Mouse (Mus musculus) intestine, embryonic 15.5 days (tissue): ENCODE data around the gene Nme9. TPM values are rescaled to one million over a fixed set of nuclear protein-coding genes. Genes with fewer than 3 reads are reported as not detected.
A peak's percentile ranks its signal among the peaks of the same experiment; 100 is the strongest.

Experiments
- ATAC-seq: fragments of 200-750 bp; cut with Nextera tagmentation; 2 replicates; pipeline ENCODE4 v1.8.0; 2017; ENCODE audit warnings: moderate TSS enrichment, moderate library complexity
- H3K27ac ChIP-seq: fragments of 300-500 bp; sonication (generic); 2 replicates; pipeline ENCODE4 v1.5.1; 2015; ENCODE audit warnings: mild to moderate bottlenecking, inconsistent platforms
- H3K27me3 ChIP-seq: fragments of 300-500 bp; sonication (generic); replicated peaks from 2 replicates; pipeline ENCODE4 v1.6.1; 2015; ENCODE audit warnings: inconsistent platforms
- H3K36me3 ChIP-seq: fragments of 300-500 bp; sonication (generic); 2 replicates; pipeline ENCODE4 v1.6.1; 2015; ENCODE audit warnings: inconsistent platforms
- H3K4me1 ChIP-seq: fragments of 300-500 bp; sonication (generic); replicated peaks from 2 replicates; pipeline ENCODE4 v1.6.1; 2015; ENCODE audit warnings: inconsistent platforms
- H3K4me2 ChIP-seq: fragments of 300-500 bp; sonication (generic); replicated peaks from 2 replicates; pipeline ENCODE4 v1.6.1; 2015; ENCODE audit warnings: mild to moderate bottlenecking, inconsistent platforms
- H3K4me3 ChIP-seq: fragments of 300-500 bp; sonication (generic); replicated peaks from 2 replicates; pipeline ENCODE4 v1.5.1; 2015; ENCODE audit warnings: inconsistent platforms
- H3K9ac ChIP-seq: fragments of 300-500 bp; sonication (generic); 2 replicates; pipeline ENCODE4 v1.6.1; 2015; ENCODE audit warnings: inconsistent platforms
- H3K9me3 ChIP-seq: fragments of 300-500 bp; sonication (generic); 2 replicates; pipeline ENCODE4 v1.6.1; 2016; ENCODE audit warnings: inconsistent platforms
- WGBS: fragments of 180-500 bp; shearing (Covaris S2); methylation state at CpG from one replicate; pipeline ENCODE4 v1.1.7; 2015; 5-methylcytosine and 5-hydroxymethylcytosine counted together
- polyA plus RNA-seq: library from polyadenylated mRNA; unstranded; fragments of >200 nt; fragmentation: Nextera tagmentation; extraction: Ambion mirVana; gene quantifications from 2 replicates; pipeline ENCODE4 v1.2.1, GENCODE M21; 2015

The Nme9 gene
- polyA plus RNA-seq, 1 experiment from 2014 or later, result 0.25 TPM

DNA sequence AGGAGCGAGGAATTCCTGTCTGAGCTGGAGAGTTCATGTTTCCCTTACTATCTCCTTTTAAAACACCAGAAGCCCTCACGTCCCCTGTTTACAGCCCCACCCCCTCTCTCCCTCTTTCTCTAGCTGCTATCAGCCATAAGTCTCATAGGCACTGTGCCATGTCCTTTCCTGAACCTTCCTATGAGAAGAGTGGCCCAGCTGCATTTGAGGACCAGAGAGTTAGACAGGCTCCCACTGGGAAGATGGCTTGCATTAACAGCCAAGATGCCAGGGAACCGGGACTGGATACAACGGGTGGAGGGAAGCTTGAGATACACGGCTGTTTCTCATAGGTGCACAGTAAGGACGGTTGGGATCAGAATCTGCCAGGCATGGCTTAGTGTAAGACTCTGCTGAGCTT is 13.6 kb downstream of the Nme9 start:
- no peaks in the 10 kb centered on the region for H3K4me1 ChIP-seq

GRCm38 (mm10) chr9:99468572-99468971 is 17.3 kb downstream of the Nme9 start:
- no peaks in the 10 kb centered on the region for H3K36me3 ChIP-seq
- no peak overlapping the region for H3K4me3 ChIP-seq
- H3K4me2 ChIP-seq, result no peak overlapping the region
- no peak overlapping the region for H3K9ac ChIP-seq
- 71% methylated on average over 9 of the region's 9 CpGs for WGBS
- H3K27ac ChIP-seq, result no peak overlapping the region
- no peak for ATAC-seq
- no peaks in the 10 kb centered on the region for H3K27me3 ChIP-seq
- no peaks in the 10 kb centered on the region for H3K9me3 ChIP-seq
- no peaks in the 10 kb centered on the region for H3K4me1 ChIP-seq

More for the DNA sequence above, 13.6 kb downstream of the Nme9 start:
- Histone ChIP-seq H3K27ac (no peak overlapping the region), H3K4me3 (no peak overlapping the region), H3K36me3 (no peaks in the 10 kb centered on the region), H3K9me3 (no peaks in the 10 kb centered on the region), H3K4me2 (no peak overlapping the region), H3K9ac (no peak overlapping the region), H3K27me3 (no peaks in the 10 kb centered on the region)
- WGBS, result 80% methylated on average over 6 of the region's 6 CpGs
- ATAC-seq, result no peak

DNA sequence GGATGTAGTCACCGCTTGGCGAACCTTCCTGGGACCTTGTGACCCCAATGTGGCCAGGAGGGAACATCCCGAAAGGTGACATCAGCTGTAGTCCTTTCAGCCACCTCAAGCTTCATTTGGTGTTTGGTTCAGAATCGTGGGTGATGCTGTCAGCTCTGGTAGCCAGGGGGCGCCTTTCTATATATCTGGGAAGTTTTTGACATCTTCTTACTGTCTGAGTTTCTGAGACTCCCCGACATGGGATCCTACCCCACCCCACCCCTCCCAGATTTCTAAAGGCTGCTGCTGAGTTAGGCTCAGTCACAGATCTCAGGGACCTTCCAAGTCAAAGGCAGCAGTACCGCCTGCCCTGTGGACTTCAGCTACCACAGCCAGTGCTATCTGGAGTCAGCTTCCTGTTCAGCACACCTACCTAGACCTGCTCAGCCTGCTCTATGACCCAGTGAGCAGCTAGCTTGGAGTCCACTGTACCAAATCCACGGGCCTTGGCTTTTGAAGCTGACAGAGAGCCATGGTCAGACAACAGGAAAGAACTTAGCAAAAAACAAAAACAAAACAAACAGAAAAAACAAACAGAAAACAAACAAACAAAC is 18.5 kb downstream of the Nme9 start:
- peak; percentile 82 for ATAC-seq
- Histone ChIP-seq H3K4me3 (no peak overlapping the region), H3K4me1 (no peaks in the 10 kb centered on the region), H3K27me3 (no peaks in the 10 kb centered on the region), H3K9me3 (no peaks in the 10 kb centered on the region), H3K36me3 (no peaks in the 10 kb centered on the region), H3K27ac (peak overlapping the region; percentile 72), H3K9ac (no peak overlapping the region), H3K4me2 (no peak overlapping the region; the same call in 1 of the 2 replicates)
- WGBS, result 61% methylated on average over 8 of the region's 8 CpGs

GRCm38 (mm10) chr9:99470347-99471092 is 19.2 kb downstream of the Nme9 start:
- Histone ChIP-seq H3K9me3 (no peaks in the 10 kb centered on the region), H3K4me3 (no peak overlapping the region), H3K27ac (peak overlapping the region; percentile 72), H3K27me3 (no peaks in the 10 kb centered on the region), H3K4me1 (no peaks in the 10 kb centered on the region), H3K36me3 (no peaks in the 10 kb centered on the region), H3K9ac (no peak overlapping the region), H3K4me2 (peak overlapping the region; percentile 38)
- ATAC-seq, result peak; percentile 76
- 50% methylated on average over 16 of the region's 16 CpGs for WGBS

- Histone ChIP-seq H3K4me3 (no peak overlapping the region), H3K9me3 (no peaks in the 10 kb centered on the region), H3K9ac (no peak overlapping the region), H3K4me1 (no peaks in the 10 kb centered on the region), H3K27me3 (no peaks in the 10 kb centered on the region), H3K4me2 (no peak overlapping the region), H3K27ac (no peak overlapping the region), H3K36me3 (no peaks in the 10 kb centered on the region)
- WGBS, result 47% methylated on average over 7 of the region's 7 CpGs
- ATAC-seq, result peak; percentile 73
Observed at GRCm38 (mm10) chr9:99471334-99471733, 20.1 kb downstream of the Nme9 start.

DNA sequence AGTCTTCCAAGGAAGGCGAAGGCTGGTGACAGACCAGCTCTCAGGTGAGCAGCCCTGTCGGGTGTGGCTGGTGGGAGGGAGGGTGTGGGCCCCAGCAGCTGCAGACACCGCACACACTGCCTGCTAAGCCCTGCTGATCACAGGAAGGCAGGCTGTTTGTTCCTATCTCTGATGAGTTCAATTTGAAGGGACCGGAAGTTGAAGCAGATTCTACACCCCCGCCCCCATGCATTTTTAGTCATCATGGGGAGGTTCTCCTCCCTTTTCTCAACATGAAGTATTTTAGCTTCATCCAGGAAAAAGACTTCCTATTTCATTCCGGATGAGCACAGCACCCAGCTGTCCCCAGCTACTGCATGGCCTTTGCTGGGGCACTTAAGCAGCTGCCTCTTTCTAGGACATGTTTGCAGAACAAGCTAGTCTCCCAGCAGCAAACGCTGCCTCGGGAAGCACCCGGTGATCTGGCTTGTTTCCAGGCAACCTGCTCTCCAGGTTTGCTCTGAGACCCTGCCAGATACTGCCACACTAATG is 28.0 kb downstream of the Nme9 start:
- Histone ChIP-seq H3K4me1 (0 out of 2 replicates have a peak, but pooled peaks cover 7% of the 10 kb centered on the region), H3K4me2 (peak overlapping the region; percentile 26), H3K27me3 (no peaks in the 10 kb centered on the region), H3K27ac (peak overlapping the region; percentile 54), H3K9me3 (no peaks in the 10 kb centered on the region), H3K9ac (no peak overlapping the region), H3K36me3 (peaks cover 2% of the 10 kb centered on the region; the same call in 1 of the 2 replicates), H3K4me3 (no peak overlapping the region)
- ATAC-seq, result peak; percentile 91
- 46% methylated on average over 9 of the region's 9 CpGs for WGBS

DNA sequence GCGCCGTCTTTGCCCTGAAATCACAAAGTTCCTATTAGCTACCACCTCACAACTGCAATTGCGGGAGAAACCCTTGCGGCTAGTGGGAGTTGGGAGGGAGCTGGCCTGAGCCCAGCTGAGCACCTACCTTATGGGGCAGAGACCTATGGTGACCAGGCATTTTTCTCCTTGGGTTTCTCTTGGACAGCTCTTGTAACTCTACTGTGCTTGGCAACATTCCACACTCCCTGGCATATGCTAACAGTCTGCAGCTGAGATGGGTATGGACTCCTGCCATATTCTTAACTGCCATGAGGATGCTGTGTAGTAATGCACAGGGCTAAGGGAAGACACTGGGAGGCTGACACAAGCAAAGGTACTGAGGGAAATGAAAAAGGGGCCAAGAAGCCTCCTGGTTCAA is 29.5 kb downstream of the Nme9 start:
- H3K36me3 ChIP-seq, result peaks cover 4% of the 10 kb centered on the region
- H3K9ac ChIP-seq, result no peak overlapping the region
- 0 out of 2 replicates have a peak, but pooled peaks cover 7% of the 10 kb centered on the region for H3K4me1 ChIP-seq
- H3K27ac ChIP-seq, result no peak overlapping the region
- ATAC-seq, result no peak
- no peak overlapping the region for H3K4me2 ChIP-seq
- WGBS, result 86% methylated on average over 4 of the region's 4 CpGs
- no peaks in the 10 kb centered on the region for H3K9me3 ChIP-seq
- no peak overlapping the region for H3K4me3 ChIP-seq
- no peaks in the 10 kb centered on the region for H3K27me3 ChIP-seq

- no peak overlapping the region for H3K27ac ChIP-seq
- peaks cover 13% of the 10 kb centered on the region for H3K36me3 ChIP-seq
- H3K4me3 ChIP-seq, result no peak overlapping the region
- H3K9me3 ChIP-seq, result no peaks in the 10 kb centered on the region
- WGBS, result 88% methylated on average over 4 of the region's 4 CpGs
- ATAC-seq, result no peak
- no peak overlapping the region for H3K9ac ChIP-seq
- 0 out of 2 replicates have a peak, but pooled peaks cover 7% of the 10 kb centered on the region for H3K4me1 ChIP-seq
- H3K27me3 ChIP-seq, result no peaks in the 10 kb centered on the region
- H3K4me2 ChIP-seq, result no peak overlapping the region
Observed at GRCm38 (mm10) chr9:99483191-99483590, 31.9 kb downstream of the Nme9 start.

DNA sequence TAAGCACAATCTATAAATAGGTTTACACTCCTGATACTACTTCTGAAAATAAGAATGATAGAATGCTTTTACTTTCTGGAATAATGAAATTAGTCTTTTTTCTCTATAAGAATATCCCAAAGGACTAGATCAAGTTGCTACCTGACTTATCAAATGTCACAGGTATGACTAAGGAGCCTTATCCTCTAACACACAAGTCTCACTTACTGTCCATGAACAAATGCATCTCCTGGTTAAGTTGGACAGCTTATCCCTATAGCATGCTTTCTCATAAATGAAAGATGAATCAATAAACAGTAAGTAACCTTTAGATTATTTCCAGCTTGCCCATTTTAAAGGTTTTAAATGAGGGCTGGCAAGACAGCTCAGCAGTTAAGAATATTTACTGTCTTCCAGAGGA is 33.4 kb downstream of the Nme9 start:
- no peak overlapping the region for H3K4me3 ChIP-seq
- H3K36me3 ChIP-seq, result peaks cover 13% of the 10 kb centered on the region
- no peak overlapping the region for H3K27ac ChIP-seq
- H3K4me1 ChIP-seq, result 0 out of 2 replicates have a peak, but pooled peaks cover 1% of the 10 kb centered on the region
- no peak overlapping the region for H3K9ac ChIP-seq
- no peaks in the 10 kb centered on the region for H3K27me3 ChIP-seq
- H3K4me2 ChIP-seq, result no peak overlapping the region
- no peaks in the 10 kb centered on the region for H3K9me3 ChIP-seq
- no peak for ATAC-seq

- H3K27me3 ChIP-seq, result no peaks in the 10 kb centered on the region
- H3K27ac ChIP-seq, result no peak overlapping the region
- H3K4me1 ChIP-seq, result no peaks in the 10 kb centered on the region
- H3K4me2 ChIP-seq, result no peak overlapping the region
- H3K36me3 ChIP-seq, result peaks cover 13% of the 10 kb centered on the region
- H3K4me3 ChIP-seq, result no peak overlapping the region
- ATAC-seq, result no peak
- 94% methylated on average over 4 of the region's 4 CpGs for WGBS
- H3K9me3 ChIP-seq, result no peaks in the 10 kb centered on the region
- no peak overlapping the region for H3K9ac ChIP-seq
Observed at GRCm38 (mm10) chr9:99485144-99485543, 33.9 kb downstream of the Nme9 start.

- H3K9ac ChIP-seq, result no peak overlapping the region
- H3K4me1 ChIP-seq, result no peaks in the 10 kb centered on the region
- H3K27ac ChIP-seq, result no peak overlapping the region
- peaks cover 13% of the 10 kb centered on the region for H3K36me3 ChIP-seq
- WGBS, result 80% methylated on average over 8 of the region's 8 CpGs
- H3K4me2 ChIP-seq, result no peak overlapping the region
- no peaks in the 10 kb centered on the region for H3K9me3 ChIP-seq
- H3K27me3 ChIP-seq, result no peaks in the 10 kb centered on the region
- H3K4me3 ChIP-seq, result no peak overlapping the region
- no peak for ATAC-seq
Observed at GRCm38 (mm10) chr9:99487126-99487695, 35.9 kb downstream of the Nme9 start.

- Histone ChIP-seq H3K4me1 (no peaks in the 10 kb centered on the region), H3K27ac (no peak overlapping the region), H3K9me3 (no peaks in the 10 kb centered on the region), H3K4me2 (no peak overlapping the region), H3K27me3 (no peaks in the 10 kb centered on the region), H3K9ac (no peak overlapping the region), H3K36me3 (peaks cover 13% of the 10 kb centered on the region), H3K4me3 (no peak overlapping the region)
- 87% methylated on average over 3 of the region's 3 CpGs for WGBS
- ATAC-seq, result no peak
Observed at GRCm38 (mm10) chr9:99487841-99488240, 36.6 kb downstream of the Nme9 start.
